Mouse (Mus musculus): ENCODE data around the gene Fbxo39. TPM values are rescaled to one million over a fixed set of nuclear protein-coding genes. Genes with fewer than 3 reads are reported as not detected.

Fbxo39 gene
- polyA plus RNA-seq, 1 experiment from 2014 or later = not detected

DNA sequence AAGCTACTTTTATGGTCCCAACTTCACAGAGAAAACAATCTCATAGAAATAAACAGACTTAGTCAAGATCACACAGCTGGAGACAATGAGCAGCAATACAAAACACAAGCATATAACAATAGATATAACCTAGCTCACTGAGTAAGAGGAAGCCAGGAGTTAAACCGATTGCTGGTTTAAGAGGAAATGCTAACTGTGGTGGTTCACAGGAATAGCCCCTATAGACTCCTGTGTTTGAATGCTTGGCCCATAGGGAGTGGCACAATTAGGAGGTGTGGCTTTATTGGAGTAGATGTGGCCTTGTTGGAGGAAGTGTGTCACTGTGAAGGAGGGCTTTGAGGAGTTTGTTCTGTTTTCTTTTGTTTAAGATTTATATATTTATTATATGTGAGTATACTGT, 38.0 kb downstream of the Fbxo39 start:
- DNase-seq (ENCODE audit: low spot score) = no peak

DNA sequence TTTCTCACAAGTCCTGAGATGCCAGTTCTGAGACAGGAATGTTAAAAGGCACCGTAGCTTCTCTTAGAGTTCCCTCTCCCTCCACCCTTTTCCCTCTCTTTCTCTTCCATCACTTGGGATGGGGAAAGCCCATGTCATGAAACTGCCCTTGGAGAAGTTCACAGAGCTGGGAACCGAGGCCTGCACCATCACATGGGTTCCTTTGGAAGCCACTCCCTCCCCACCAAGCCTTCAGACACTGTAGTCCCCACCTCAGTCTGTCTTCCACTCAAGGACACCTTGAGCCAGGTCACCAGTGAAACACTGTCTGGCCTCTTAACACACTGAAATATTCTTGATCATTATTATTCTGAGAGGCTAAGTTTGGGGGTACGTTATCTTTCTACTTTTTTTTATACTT, 38.9 kb downstream of the Fbxo39 start:
- Histone ChIP-seq H3K4me1 (replicated peaks; ENCODE audit: control insufficient read depth, insufficient read depth, low read length) (no peaks in the 10 kb centered on the region), H3K9ac (no peak overlapping the region), H3K27ac (no peak overlapping the region), H3K4me3 (replicated peaks; ENCODE audit: low read length) (no peak overlapping the region), H3K4me2 (replicated peaks) (no peak overlapping the region), H3K9me3 (ENCODE audit: control insufficient read depth, low read length) (no peaks in the 10 kb centered on the region), H3K27me3 (ENCODE audit: control insufficient read depth, insufficient read depth, low read length) (no peaks in the 10 kb centered on the region), H3K36me3 (replicated peaks; ENCODE audit: control insufficient read depth, insufficient read depth) (no peaks in the 10 kb centered on the region)
- 82% methylated on average over 3 of the region's 3 CpGs for WGBS
- ATAC-seq (ENCODE audit: low FRiP score) (no peak), DNase-seq (ENCODE audit: low spot score) (no peak)

More for the DNA sequence above, 38.0 kb downstream of the Fbxo39 start:
- WGBS = 79% methylated on average over 1 of the region's 1 CpGs
- Histone ChIP-seq H3K36me3 (replicated peaks; ENCODE audit: control insufficient read depth, insufficient read depth) (no peaks in the 10 kb centered on the region), H3K4me1 (replicated peaks; ENCODE audit: control insufficient read depth, insufficient read depth, low read length) (no peaks in the 10 kb centered on the region), H3K4me3 (replicated peaks; ENCODE audit: low read length) (no peak overlapping the region), H3K9me3 (ENCODE audit: control insufficient read depth, low read length) (no peaks in the 10 kb centered on the region), H3K9ac (no peak overlapping the region), H3K27ac (no peak overlapping the region), H3K27me3 (ENCODE audit: control insufficient read depth, insufficient read depth, low read length) (no peaks in the 10 kb centered on the region), H3K4me2 (replicated peaks) (no peak overlapping the region)
- no peak for ATAC-seq (ENCODE audit: low FRiP score)

DNA sequence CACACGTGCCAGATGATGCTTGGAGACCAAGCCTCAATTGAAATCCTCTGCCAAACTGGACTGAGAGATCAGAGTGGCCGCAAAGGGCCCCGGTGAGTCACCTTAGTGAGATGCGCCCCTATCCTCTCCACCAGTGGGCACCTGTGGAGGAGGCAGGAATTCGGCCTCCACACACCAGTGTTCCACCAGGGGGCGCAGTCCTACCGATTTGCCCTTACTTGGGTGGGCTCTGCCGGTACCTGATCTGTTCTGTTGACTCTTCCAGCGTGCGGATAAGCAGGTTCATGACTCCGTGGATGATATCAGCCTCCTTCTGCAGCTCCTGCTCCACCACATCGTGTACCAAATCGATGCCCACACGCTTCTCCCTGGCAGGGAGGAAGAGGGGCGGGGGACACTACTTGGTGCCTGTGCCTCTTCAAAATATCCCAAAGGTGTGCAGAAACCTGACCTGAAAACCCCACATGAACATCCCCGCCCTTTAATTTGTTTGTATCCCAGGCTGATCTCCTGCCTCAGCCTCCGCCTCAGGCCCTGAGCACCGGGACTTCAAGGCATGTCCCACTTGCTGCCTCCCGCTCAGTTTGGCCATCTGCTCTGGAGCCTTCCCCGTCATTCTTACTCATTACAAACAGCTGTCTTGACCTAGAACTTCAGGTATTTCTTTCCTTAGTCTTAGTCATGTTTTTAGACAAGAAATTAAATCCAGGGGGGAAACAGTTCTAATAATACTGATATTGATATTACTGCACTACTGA, 40.9 kb downstream of the Fbxo39 start:
- no peak overlapping the region for H3K4me3 ChIP-seq (replicated peaks; ENCODE audit: low read length)
- H3K9ac ChIP-seq = no peak overlapping the region
- H3K4me2 ChIP-seq (replicated peaks) = peak overlapping the region; percentile 27
- no peak overlapping the region for H3K27ac ChIP-seq
- DNase-seq (ENCODE audit: low spot score) (peak; percentile 65), ATAC-seq (ENCODE audit: low FRiP score) (no peak)
- H3K4me1 ChIP-seq (replicated peaks; ENCODE audit: control insufficient read depth, insufficient read depth, low read length) = no peaks in the 10 kb centered on the region
- no peaks in the 10 kb centered on the region for H3K27me3 ChIP-seq (ENCODE audit: control insufficient read depth, insufficient read depth, low read length)
- no peaks in the 10 kb centered on the region for H3K9me3 ChIP-seq (ENCODE audit: control insufficient read depth, low read length)
- no peaks in the 10 kb centered on the region for H3K36me3 ChIP-seq (replicated peaks; ENCODE audit: control insufficient read depth, insufficient read depth)
- WGBS = 23% methylated on average over 20 of the region's 20 CpGs

DNA sequence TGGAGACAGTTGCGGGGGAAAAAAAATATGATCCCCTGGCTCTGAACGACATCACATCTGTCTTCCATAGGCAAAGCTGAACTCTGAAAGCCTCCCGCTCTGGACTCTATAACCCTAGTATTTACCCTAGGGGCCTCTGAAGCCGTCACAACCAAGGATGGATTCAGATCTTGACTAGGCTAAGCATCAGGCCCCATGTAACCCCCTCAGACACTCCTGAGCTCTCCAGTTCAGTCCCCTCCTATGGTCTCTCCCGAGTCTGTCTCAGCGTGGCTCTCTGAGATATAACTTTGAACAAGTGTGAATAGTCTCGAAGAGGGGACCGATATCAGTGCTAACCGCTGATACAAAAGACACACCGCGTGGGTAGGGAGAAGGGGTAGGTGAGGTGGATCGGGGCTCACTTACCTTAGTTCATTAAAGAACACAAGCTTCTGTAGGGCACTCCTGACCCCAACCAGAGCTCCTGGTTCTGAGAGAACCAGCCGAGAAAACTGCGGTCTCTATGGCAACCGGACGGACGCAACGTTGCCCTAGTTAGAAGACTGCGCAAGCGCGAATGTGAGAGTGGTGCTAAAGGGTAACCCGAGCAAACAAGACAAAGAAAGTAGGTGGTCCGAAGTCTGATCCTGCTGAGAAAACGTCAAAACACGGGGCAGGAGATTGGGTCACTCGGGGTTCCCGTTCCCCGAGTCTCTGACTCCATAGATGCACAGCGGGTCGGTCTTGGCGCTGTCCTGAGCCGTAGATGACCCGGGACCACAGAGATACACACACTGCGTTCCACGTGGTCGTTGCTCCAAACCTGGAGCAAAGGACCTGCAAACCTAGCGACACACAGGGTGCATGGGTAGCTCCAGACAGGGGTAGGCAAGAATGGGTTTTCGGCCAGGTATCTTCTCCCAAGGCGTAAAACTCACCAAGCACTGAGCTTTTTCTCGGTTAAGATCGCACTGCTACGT, 47.4 kb downstream of the Fbxo39 start:
- Histone ChIP-seq H3K4me3 (replicated peaks; ENCODE audit: low read length) (peak overlapping the region; percentile 40), H3K9me3 (ENCODE audit: control insufficient read depth, low read length) (no peaks in the 10 kb centered on the region), H3K27ac (peak overlapping the region; percentile 22), H3K27me3 (ENCODE audit: control insufficient read depth, insufficient read depth, low read length) (no peaks in the 10 kb centered on the region; the same call in 1 of the 2 replicates), H3K36me3 (replicated peaks; ENCODE audit: control insufficient read depth, insufficient read depth) (no peaks in the 10 kb centered on the region), H3K9ac (peak overlapping the region; percentile 49), H3K4me2 (replicated peaks) (peak overlapping the region; percentile 73), H3K4me1 (replicated peaks; ENCODE audit: control insufficient read depth, insufficient read depth, low read length) (0 out of 2 replicates have a peak, but pooled peaks cover 4% of the 10 kb centered on the region)
- peak; percentile 90 for ATAC-seq (ENCODE audit: low FRiP score)
- DNase-seq (ENCODE audit: low spot score) = peak; percentile 91
- WGBS = 9% methylated on average over 42 of the region's 42 CpGs

DNA sequence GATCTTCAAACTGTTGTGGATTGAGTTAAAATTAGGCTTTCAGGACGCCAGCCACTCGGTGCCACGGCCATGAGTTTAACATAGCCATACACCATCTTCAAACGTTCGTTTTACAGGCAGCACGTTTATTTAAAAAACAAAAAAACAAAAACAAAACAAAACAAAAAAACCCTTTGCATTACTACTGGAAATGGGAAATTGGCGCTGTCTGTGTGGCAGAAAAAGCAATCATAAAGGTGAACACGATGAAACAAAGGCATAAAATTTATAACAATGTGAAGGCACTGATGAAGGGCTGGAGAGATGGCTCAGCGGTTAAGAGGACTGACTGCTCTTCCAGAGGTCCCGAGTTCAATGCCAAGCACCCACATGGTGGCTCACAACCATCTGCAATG, 48.1 kb downstream of the Fbxo39 start, which contains the start of gene Tekt1:
TSS of gene Tekt1 (minus strand) at position 96 of the 395 bp plus-strand sequence.
- DNase-seq (ENCODE audit: low spot score) (no peak), ATAC-seq (ENCODE audit: low FRiP score) (no peak)
- Histone ChIP-seq H3K4me2 (replicated peaks) (peak within 1 kb of the TSS; percentile 73), H3K4me1 (replicated peaks; ENCODE audit: control insufficient read depth, insufficient read depth, low read length) (0 out of 2 replicates have a peak, but pooled peaks cover 4% of the 10 kb centered on the region), H3K27me3 (ENCODE audit: control insufficient read depth, insufficient read depth, low read length) (no peaks in the 10 kb centered on the region; the same call in 1 of the 2 replicates), H3K27ac (peak within 1 kb of the TSS; percentile 22), H3K9me3 (ENCODE audit: control insufficient read depth, low read length) (no peaks in the 10 kb centered on the region), H3K36me3 (replicated peaks; ENCODE audit: control insufficient read depth, insufficient read depth) (no peaks in the 10 kb centered on the region), H3K4me3 (replicated peaks; ENCODE audit: low read length) (peak within 1 kb of the TSS; percentile 40), H3K9ac (peak within 1 kb of the TSS; percentile 49)
- WGBS = 33% methylated on average over 10 of the region's 10 CpGs

DNA sequence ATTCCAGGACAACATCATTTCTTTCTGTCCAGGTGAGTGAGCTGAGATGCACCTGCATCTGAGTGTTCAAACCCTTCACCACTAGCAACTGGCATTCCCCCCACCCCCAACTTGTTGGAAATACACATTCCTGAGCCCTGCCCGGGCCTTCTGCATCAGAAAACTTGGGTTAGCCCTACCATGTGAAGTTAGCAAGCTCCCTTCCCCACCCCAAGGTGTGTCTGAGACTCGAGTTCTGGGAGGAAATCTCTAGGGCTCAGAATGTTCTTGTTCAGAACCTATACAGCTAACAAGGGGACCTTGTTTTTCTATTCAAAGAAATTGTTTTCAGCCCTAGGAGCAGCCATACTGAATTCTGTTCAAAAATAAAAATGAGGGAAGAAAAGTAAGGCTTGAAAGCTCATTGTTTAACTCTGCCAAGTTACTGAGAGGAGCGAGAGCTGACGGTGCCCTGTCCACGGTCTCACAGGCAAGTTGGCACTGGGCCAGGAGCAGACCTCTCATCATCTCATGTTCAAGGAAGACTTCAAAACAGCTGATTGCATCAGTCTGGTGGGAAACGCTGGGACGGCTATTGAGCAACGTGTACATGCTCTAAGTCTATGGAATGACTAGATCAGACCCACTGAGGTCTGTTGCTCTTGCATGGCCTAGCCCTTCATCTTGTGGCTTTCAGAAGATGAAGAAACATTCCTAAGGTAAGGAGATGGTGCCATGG, 49.4 kb downstream of the Fbxo39 start:
- H3K4me2 ChIP-seq (replicated peaks) = no peak overlapping the region
- 80% methylated on average over 8 of the region's 8 CpGs for WGBS
- H3K4me3 ChIP-seq (replicated peaks; ENCODE audit: low read length) = no peak overlapping the region
- H3K36me3 ChIP-seq (replicated peaks; ENCODE audit: control insufficient read depth, insufficient read depth) = no peaks in the 10 kb centered on the region
- H3K27ac ChIP-seq = no peak overlapping the region
- H3K9me3 ChIP-seq (ENCODE audit: control insufficient read depth, low read length) = no peaks in the 10 kb centered on the region
- 0 out of 2 replicates have a peak, but pooled peaks cover 4% of the 10 kb centered on the region for H3K4me1 ChIP-seq (replicated peaks; ENCODE audit: control insufficient read depth, insufficient read depth, low read length)
- no peak for ATAC-seq (ENCODE audit: low FRiP score)
- no peaks in the 10 kb centered on the region; the same call in 1 of the 2 replicates for H3K27me3 ChIP-seq (ENCODE audit: control insufficient read depth, insufficient read depth, low read length)
- no peak for DNase-seq (ENCODE audit: low spot score)
- H3K9ac ChIP-seq = no peak overlapping the region

DNA sequence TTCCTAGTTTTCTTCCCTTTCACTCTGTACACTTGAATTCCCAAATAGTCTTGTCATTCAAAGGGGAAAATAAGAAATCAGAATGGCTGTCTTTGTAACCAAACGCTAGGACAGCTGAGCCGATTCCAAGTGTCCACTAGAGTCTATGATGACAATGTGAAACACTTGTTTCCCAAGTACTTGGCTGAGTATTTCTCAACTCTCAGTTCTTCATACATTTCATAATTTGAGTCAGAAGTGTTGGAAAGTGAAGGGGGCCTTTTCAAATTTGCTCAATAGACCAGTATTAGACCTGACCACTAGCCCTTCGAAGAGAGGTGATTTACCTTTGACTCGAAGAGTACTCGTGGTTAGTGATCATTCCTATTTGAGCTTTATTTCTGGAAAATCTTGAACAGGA, 50.3 kb downstream of the Fbxo39 start:
- H3K27ac ChIP-seq = no peak overlapping the region
- H3K4me2 ChIP-seq (replicated peaks) = no peak overlapping the region
- no peak overlapping the region for H3K4me3 ChIP-seq (replicated peaks; ENCODE audit: low read length)
- 95% methylated on average over 5 of the region's 5 CpGs for WGBS
- no peaks in the 10 kb centered on the region for H3K36me3 ChIP-seq (replicated peaks; ENCODE audit: control insufficient read depth, insufficient read depth)
- ATAC-seq (ENCODE audit: low FRiP score) (no peak), DNase-seq (ENCODE audit: low spot score) (no peak)
- no peaks in the 10 kb centered on the region; the same call in 1 of the 2 replicates for H3K27me3 ChIP-seq (ENCODE audit: control insufficient read depth, insufficient read depth, low read length)
- H3K9me3 ChIP-seq (ENCODE audit: control insufficient read depth, low read length) = no peaks in the 10 kb centered on the region
- no peak overlapping the region for H3K9ac ChIP-seq
- 0 out of 2 replicates have a peak, but pooled peaks cover 4% of the 10 kb centered on the region for H3K4me1 ChIP-seq (replicated peaks; ENCODE audit: control insufficient read depth, insufficient read depth, low read length)

DNA sequence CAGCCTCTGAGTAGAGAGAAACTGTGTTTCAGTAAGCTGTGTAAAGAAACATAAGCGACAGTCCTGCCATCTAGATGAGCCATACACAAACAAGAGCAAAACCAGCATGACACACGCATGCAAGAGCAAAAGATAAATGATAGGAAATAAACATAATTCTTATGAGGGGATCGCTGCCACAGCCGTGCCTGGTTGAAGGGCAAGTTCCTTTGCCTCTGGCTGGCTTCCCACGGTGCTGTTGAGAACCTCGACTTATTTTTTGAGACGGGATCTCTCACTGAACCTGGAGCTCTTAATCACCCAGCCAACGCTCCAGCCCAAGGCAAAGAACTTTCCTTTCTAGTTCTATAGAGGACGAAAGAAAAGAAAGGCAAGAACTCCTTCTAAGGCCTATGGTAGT, 51.9 kb downstream of the Fbxo39 start:
- no peak for ATAC-seq (ENCODE audit: low FRiP score)
- no peak for DNase-seq (ENCODE audit: low spot score)
- 78% methylated on average over 9 of the region's 9 CpGs for WGBS
- Histone ChIP-seq H3K9ac (no peak overlapping the region), H3K4me3 (replicated peaks; ENCODE audit: low read length) (no peak overlapping the region), H3K36me3 (replicated peaks; ENCODE audit: control insufficient read depth, insufficient read depth) (no peaks in the 10 kb centered on the region), H3K4me2 (replicated peaks) (no peak overlapping the region), H3K27me3 (ENCODE audit: control insufficient read depth, insufficient read depth, low read length) (no peaks in the 10 kb centered on the region; the same call in 1 of the 2 replicates), H3K4me1 (replicated peaks; ENCODE audit: control insufficient read depth, insufficient read depth, low read length) (0 out of 2 replicates have a peak, but pooled peaks cover 4% of the 10 kb centered on the region), H3K27ac (no peak overlapping the region), H3K9me3 (ENCODE audit: control insufficient read depth, low read length) (no peaks in the 10 kb centered on the region)

Data from hindbrain, embryonic 14.5 days (tissue).